Mouse (Mus musculus) spleen, adult 2 months (tissue): Measurements from ENCODE around the gene Thtpa.

Experiments used
- CTCF ChIP-seq: fragments of 200-500 bp; IDR thresholded peaks from 2 replicates; pipeline ENCODE4 v1.5.1; 2011; ENCODE audit warnings: mild to moderate bottlenecking, inconsistent platforms; ENCODE audit not compliant: insufficient read depth, insufficient read length, insufficient replicate concordance; ENCODE audit errors: extremely low read depth
- POLR2A ChIP-seq: fragments of 200-500 bp; IDR thresholded peaks from 2 replicates; pipeline ENCODE4 v1.6.1; 2011; ENCODE audit warnings: low read depth, low read length, inconsistent platforms

GRCm38 (mm10) chr14:55077481-55078365 lies 16.9 kb upstream of the Thtpa start:
- TF ChIP-seq POLR2A (no peak), CTCF (no peak)
